Comparison of ENCODE assay signal across 12 mouse cellular contexts in the genomic region with DNA sequence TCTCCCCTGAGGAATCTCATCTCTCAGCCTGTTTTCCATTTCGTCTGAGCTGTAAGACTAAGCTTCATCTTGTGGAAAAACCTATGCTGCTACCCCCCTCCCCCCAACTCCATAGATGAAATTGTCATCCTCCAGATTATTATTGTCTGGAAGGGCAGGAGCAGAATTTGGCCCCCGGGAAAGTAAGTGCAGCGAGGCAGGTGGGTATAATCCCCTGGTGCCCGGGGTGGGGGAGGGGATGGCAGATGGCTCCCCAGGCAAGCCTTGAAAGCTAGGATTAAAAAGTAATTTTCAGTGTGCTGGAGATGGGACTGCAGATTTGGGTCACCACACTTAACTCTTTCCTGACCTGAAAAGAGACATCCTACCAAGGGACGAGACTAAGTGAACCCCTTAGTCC.
"Had no signal": no experiment of that assay in that cellular context is flagged by ENCODE, and none has a peak within 500 bp of the region (broad histone marks: within the 10 kb centered on the region; RNA-seq: fewer than 3 reads in every experiment).

No protein-coding gene starts in this region.

- H3K27ac ChIP-seq: limb, embryonic 15.5 days; liver, embryonic 12.5 days; neural tube, embryonic 15.5 days had no signal

- H3K4me3 ChIP-seq: limb, embryonic 15.5 days; liver, embryonic 12.5 days; myocyte; neural tube, embryonic 15.5 days had no signal

- H3K9ac ChIP-seq: limb, embryonic 15.5 days; liver, embryonic 12.5 days; lung, embryonic 14.5 days; neural tube, embryonic 15.5 days had no signal

- H3K9me3 ChIP-seq: limb, embryonic 15.5 days; liver, embryonic 12.5 days; neural tube, embryonic 15.5 days had no signal

- DNase-seq: kidney, adult 18-20 months; kidney, postnatal 14 days; lung, embryonic 14.5 days; lung, postnatal 10 days; lung, postnatal 4 days; right cerebral cortex, adult 18-20 months; right cerebral cortex, postnatal 25 days; thymus, postnatal 36 days had no signal

- H3K27me3 ChIP-seq: limb, embryonic 15.5 days; neural tube, embryonic 15.5 days had no signal

- H3K4me1 ChIP-seq: limb, embryonic 15.5 days; liver, embryonic 12.5 days had no signal

- ATAC-seq: liver, embryonic 12.5 days had no signal

- H3K4me2 ChIP-seq: limb, embryonic 15.5 days; liver, embryonic 12.5 days; lung, embryonic 14.5 days; neural tube, embryonic 15.5 days had no signal

- H3K36me3 ChIP-seq: limb, embryonic 15.5 days; liver, embryonic 12.5 days; neural tube, embryonic 15.5 days had no signal
